Mouse (Mus musculus) left cerebral cortex, adult 8-10 months (tissue): ENCODE data around the gene Slc7a8. TPM values are rescaled to one million over a fixed set of nuclear protein-coding genes. Genes with fewer than 3 reads are reported as not detected.

Source experiments
- DNase-seq, 2 experiments: peaks; one replicate each; pipeline ENCODE4 v3.0.0; 2022; ENCODE audit warnings: low spot score in 2 of 2
- total RNA-seq, 4 experiments: library from RNA; stranded (reverse); gene quantifications; 2 replicates each; pipeline ENCODE4 v1.2.4; 2022

Slc7a8 gene
- total RNA-seq, result 10 to 100 TPM; 54.5 to 60.7 (median 58.5) TPM

DNA sequence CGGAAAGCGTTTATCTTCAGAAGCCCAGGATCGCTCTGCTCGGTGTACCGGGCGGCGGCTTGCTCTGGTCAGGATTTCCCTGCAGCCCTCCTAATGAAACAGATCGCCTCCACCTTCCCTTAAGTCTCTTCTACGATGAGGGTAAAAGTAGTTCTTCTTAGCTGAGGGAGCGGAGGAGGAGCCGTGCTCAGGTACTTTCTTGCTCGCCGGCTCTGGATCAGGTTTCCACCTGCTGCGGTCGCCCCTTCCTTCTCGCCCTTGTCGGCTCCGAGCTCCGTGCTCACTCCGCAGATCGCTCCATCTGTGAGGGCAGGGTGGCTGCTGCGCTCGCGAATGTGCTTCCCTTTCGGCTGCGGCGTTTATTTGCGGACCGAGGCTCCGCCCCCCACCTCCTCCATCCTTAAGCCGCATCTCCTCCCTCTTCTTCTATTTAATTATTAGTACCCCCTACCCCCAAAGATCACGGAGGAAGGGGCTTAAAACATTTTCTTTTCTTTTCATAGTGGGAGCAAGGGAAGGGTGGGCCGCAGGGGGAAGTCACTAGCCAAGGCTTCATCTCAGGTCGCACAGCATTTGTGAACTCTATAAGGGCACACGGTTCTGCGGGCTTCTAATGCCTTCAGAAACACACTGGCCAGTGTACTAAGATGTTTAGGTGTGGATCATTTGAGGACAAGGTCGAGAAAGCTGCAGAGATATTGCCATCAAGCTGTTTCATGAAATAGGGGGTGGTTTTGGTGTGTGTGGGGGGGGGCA is at the start of gene Slc7a8:
TSS of gene Slc7a8 (minus strand) at position 337 of the 756 bp plus-strand sequence.
- peak; percentile 54 to 73 for DNase-seq

DNA sequence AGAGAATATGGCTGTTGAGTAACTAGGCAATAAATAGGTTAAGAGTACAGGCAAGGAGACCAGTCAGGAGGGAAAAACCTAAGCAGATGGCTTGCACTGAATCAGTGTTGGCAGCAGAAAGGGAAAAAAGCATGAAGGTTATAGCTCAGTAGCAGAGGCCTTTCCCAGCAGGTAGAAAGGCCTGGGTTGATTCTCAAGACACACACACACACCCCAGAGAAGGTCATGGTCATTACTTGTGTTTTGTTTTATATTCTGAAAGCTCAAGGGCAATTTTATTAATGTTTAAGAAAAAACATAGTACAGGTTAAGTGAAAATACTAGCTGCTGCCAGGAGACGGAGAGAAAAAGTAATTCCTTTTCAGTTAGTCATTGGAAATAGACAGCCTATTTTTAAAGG is 42.0 kb upstream of the Slc7a8 start:
- no peak for DNase-seq

DNA sequence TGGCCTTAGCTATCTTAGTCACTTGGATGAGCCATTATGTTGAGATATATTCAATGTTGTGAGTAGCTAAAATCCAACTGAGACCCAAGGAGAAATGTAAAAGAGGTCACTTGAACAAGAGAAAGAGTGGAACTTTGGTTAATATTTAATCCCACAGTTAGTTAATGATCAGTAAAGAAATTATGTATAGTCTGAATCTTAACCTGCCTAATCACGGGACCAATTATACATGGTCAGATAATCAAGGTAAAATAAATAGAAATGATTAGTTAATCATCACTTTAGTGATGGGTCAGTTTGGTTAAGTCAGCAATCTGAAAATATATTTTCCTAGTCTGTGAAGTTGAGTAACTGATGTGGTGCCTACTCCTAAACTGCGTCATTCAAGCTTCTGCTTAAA is 40.6 kb upstream of the Slc7a8 start:
- DNase-seq, result no peak

DNA sequence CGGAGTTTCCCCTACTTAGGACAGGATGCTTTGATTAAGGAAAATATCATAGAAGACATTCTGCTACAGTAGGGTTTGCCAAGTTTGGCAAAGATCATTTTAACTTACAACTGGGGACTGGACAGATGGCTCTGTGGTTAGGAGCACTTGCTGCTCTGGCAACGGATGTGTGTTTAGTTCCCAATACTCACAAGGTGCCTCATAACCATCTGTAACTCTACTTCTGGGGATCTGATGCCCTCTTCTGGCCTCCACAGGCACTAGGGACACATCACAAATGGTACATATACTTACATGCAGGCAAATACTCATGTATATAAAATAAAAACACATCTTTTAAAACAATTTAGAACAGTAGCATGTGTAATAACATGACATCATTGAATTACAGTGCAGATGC is 36.0 kb upstream of the Slc7a8 start:
- no peak for DNase-seq

DNA sequence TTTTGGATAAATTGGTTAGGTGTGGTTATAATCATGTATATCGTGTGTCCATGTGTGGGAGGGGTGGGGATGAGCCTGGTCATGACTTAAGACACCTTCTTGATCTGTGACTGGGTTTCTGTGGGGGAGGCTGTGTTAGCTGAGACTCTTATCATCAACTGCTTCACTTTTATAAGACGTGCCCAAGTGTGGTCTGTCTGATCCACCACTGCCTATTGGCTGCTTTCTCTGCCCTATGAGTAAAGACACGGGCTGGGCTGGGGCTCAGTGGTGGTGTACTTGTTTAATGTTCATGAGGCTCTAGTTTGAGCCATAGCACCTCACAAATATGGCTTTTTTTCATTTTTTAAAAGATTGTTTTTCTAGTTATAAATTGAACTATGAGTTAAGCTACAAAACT is 34.0 kb upstream of the Slc7a8 start:
- no peak for DNase-seq

DNA sequence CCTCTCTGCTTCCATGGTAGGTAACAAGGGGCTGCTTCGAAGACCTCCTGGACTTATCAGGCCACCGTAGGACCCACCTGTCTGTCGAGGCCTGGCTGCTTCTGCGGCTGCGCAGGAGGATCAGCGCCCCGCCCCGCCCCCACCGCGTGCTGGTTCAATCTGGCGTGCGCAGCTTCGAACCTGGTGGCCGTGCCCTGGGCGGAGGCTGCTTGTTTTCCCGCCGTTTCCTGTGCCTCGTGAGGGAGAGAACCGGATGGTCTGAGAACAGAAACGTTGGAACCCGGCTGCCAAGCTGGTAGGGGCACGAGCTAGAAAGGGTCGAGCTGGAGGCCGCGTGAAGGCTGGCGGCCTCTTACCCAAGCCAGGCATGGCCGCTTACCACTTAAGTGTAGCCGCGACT is 32.2 kb upstream of the Slc7a8 start, which contains the start of gene Rnf212b:
TSS of gene Rnf212b (plus strand) at position 151 of the 400 bp plus-strand sequence.
- DNase-seq, result no peak

DNA sequence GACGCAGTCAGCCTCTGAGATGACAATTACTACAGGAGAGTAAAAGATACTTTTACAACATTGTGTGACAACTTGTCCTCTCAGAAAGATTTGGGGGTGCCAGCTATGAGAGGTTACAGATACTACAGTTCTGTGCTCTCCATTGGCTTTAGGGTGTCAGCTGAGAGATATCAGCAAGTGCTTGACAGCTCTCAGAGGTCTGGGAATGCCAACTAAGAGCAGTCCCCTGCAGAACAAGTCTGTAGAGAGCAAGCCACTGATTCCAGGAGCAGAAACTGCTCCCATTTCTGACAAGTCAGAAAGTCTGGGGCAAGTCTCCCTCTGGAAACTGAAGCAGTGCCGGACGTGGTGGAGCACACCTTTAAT is 27.9 kb upstream of the Slc7a8 start:
- DNase-seq, result no peak

DNA sequence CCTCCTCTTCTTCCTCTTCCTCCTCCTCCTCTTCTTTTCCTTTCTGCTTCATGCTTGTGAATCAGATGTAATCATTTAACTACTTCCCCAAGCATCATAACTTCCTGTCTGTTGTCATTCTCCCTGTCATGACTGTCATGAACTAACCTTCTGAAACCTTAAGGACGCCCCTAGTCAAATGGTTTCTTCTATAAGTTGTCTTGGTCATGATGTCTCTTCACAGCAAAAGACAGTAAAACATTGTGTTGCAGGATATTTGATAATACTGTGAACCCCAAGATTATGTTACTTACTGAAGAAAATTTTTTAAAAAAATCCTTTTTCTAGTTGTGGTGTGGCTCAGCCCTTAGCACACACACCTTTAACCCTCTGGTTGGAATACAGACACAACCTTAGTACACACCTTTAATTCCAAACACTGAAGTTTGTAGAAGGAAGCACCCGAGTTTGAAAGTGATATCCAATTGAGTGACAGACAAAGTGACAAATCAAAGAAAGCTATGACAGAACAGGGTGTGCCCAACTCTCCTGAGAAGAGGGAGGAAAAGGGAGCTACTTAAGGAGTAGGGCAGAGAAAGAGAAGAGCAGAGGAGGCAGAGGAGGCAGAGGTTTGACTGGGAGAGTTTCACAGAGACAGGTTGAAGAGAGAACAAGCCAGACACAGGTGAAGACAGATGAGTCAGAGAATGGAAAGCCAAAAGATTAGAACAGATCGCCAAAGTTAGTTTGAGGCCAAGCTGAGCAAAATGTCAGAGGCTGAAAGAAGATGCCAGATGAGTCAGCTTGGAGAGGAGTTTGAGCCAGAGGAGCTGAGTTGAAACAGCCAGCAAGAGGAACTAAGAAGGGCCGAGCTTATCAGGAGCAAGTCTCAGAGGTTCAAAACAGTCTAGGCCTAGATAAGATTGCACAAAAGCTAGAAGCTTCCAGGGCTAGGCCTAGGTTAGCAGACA is 27.2 kb upstream of the Slc7a8 start:
- no peak for DNase-seq

DNA sequence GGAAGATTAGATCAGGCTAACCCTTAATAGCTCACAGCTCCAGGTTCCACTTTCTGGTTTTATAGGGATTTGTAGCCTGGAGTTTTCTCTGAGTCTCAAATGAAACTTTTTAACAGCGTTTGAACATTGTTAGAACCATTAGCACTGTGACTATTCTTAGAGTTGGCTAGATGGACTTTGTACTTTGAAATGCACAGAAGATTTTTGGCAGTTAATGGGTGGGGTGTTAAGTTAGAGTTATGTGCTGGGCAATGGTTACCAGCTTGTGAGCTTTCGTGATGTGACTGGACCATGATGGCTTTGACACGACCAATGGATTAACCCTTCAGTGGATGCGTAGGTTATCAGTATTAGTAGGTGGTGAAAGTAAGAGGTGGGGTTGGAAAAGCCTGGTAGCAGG is 24.4 kb upstream of the Slc7a8 start:
- no peak for DNase-seq

DNA sequence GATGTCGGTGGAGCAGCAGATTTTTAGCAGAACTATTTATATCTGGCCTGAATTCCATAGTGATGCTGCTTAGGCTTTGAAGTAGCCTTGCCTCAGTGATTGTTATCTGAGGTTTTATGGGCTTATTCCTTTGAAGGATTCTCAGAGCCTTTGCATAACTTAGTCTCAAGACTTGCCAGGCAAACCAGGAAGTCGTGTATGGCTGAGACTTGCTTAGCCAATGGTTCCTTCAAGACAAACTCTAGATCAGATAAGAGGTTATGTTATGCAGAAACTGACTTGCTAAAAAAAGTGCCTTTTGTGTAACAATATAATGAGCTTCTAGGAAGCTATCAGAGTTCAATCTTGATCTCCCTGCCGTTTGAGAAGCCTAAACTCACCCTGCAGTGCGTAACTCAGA is 20.7 kb upstream of the Slc7a8 start:
- DNase-seq, result no peak

DNA sequence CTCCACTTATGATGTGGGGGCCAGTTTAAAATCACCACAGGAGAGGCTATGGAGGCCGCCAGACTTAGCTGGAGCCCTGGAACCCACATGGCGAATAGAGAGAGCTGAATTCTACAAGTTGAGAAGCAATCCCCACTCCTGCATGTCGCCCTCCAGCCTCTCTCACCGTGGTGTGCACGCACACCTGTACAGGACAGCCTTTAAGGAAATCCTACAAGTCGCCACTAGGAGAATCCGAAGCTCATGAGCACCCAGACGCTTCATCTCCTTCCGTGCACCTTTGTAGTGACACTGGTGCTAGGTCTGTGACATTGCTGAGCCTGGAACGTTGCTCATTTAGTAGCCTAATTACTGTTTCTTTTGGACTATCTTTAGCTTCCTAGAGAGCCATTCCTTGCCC is 17.9 kb upstream of the Slc7a8 start:
- no peak for DNase-seq

DNA sequence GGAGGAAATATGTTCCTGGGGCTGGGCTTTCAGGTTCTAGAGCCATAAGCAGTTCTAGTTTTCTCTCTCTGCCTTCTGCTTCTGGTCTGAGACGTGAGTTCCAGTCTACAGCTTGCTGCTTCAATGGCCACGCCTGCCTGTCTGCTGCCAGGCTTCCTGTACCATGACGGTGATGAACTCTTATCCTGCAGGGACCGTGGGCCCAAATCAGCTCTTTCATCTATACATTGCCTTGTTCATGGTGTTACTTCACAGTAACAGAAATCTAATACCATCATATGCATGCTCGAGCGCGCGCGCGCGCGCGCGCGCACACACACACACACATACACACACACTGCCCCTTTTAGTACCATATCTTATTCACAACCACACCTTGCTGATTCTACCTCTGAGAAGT is 15.0 kb upstream of the Slc7a8 start:
- DNase-seq, result no peak

DNA sequence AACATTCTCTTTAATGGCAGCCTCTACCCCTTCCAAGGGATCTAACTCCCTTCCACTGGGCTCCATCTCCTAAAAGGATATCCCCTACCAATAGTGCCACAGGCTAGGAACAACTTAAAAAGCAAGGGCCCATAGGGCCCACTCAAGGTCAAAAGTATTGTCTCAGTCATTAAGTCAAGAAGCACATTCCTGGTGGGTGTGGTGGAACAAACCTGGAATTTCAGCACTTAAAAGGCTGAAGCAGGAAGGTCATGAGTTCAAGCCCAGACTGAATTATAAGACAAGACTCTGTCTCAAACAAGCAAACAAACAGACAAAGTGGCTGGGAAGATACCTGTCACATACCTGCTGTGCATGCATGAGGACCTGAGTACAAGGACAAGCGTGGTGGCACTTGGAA is 14.2 kb upstream of the Slc7a8 start:
- DNase-seq, result no peak

DNA sequence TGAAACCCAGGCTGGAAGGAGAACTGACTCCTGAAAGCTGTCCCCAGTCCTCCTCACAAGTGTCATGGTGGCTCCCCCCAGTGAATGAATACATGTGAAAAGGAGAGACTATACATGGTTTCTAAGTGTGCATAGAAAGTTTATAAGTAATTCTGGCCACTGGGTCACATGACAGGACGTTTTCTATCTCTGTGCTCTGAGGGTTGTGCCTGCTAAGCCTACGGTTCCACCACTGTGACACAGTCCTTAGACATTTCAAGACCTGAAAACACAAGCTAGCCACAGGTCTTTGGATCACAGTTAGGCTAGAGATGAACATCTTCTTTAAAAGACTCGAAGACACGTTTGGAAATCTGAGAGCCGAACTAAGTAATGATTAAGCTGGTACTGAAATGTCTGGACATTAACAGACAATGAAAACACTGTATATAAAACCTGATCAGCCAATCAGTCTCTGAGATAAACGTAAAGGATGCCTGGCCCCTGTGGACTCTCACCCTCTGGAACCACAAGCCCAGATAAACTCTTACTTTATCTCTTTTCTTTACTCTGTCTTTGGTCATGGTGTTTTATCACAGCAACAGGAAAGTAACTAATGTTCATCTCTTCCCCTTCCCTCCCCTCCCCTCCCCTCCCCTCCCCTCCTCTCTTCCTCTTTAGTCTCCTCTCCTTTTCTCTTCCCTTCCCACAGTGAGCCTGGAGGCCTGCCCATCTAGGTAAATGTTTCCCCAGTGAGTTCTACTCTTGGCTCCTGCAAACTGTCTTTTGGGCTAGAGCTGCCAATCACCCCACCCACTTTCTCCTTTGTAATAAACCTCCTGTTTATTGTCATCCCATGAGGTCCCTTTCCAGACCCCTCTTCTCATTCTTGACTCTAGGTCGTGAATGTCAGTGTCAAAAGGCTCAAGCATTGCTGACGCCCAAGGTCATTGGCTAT is 12.4 kb upstream of the Slc7a8 start:
- DNase-seq, result no peak

DNA sequence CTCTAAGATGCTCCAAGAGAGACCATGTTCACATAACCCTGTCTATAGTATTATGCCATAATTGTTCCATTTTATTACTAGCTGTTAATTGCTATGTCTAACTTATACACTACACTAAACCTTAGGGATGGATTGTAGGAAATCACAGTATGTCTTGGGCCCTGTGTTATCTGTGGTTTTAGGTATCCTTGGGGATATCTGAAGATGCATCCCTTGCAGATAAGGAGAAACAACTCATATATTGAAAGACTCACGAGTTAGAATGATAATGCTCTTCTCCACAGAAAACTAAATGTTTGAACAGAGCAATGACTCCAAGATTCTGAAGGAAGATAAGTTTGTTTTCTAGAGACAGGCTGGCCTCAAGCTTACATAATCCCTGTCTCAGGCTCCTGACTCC is 11.6 kb upstream of the Slc7a8 start:
- DNase-seq, result no peak

DNA sequence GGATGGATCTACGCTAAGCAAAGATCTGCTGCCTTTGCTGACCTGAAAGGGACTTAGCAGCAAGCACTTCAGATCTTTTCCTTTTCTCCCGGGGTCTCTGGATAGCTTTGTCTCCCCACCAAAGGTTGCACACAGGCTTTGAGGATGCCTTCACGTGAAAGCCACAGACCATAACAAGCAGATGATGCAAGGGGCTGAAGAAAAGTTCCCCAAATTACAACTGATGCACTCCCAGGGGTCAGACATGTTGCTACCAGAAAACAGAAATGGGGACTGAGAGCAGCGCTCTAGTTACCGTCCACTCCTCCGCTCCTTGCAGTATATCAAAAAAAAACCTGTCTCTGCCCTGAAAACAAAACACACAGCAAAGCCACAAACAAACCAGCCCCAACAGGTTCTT is 10.4 kb upstream of the Slc7a8 start:
- DNase-seq, result no peak

DNA sequence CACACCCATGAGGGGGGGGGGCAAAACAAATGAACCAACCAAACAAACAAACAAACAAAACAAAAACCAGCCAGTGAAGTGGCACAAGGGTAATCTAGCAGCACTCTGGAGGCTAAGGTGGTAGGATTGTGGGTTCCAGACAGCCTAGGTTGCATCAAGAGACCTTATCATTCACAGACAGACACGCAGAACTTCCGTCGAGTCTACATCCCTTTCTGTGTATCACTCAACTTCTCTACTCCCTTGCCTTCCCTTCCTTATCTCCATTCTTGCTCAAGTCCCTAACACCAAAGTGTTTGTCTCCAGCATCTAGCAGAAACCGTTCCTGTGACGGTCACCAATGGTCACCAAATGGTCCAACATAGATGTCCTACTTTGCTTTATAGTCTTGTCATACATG is 6.5 kb upstream of the Slc7a8 start:
- no peak for DNase-seq

DNA sequence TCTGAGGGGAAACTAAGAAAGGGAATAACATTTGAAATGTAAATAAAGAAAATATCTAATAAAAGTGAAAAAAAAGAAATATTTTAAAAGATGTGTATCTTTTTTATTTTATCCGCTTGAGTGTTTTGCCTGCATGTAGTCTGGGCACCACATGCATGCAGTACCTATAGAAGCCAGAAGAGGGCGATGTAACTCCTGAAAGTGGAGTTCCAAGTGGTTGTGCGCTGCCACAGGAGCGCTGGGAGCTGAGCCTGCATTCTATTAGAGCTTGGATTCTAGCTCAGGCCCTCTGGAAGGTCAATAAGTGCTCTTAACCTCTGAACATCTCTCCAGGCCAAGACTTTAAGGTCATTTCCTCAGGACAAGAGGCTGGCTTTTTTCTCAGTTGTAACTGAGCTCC is 5.5 kb upstream of the Slc7a8 start:
- DNase-seq, result no peak

DNA sequence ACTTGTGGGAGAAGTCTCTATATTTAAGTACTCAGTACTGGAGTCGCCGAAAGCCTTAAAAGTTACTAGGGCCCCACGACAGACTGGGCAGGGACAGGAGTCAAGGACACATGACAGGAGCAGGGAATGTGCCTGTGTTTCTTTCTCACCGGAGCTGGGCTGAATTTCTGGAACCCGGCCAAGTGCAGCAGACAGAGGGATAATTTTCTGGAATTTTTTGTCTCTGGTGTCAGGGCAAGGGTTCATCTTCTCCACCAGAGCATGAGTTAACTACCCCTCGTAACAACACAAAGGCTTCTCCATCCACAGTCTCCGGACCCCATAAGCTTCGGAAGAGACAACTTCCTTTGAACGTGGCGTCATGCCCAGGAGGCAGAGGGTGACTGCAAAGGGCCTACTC is 4.7 kb upstream of the Slc7a8 start:
- no peak for DNase-seq

DNA sequence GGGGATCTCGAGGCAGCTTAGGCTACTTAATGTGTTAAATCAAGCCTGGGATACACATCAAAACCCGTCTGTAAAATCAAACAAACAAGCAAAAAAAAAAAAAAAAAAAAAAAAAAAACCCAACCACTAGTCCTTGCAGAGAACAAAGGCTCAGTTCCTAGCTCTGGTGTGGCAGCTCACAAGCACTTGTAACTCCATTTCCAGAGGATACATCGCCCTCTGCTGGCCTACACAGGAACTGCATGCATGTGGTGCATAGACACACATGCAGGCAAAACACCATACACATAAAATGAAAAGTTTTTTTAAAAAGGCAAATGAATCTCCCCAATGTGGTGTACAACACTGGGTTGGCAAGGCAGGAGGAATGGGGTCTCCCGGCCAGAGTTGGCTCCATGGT is 4.2 kb upstream of the Slc7a8 start:
- peak in 1 of 2 experiments; percentile 50 for DNase-seq

DNA sequence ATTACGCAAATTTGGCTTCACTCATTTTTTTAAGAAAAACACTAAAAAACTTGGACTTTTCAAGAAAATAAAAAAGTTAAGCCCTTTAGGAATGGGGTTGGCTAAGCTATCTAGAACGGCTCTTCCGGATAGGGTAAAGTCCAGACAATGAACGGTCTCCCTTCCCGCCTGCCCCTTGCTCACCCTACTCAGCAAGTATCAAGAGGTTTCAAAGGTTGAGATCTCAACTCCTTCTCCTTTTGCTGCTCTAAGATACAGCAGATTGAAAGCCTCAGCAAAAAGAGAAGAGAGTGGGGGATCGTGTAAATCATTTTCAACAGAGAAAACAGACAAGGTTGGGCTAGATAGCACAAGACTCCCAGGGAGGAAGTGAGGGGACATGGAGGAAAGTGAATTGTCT is 1.2 kb upstream of the Slc7a8 start:
- no peak for DNase-seq
